Mouse (Mus musculus): ENCODE measurements around the gene Aox3. TPM values are rescaled to one million over a fixed set of nuclear protein-coding genes. Genes with fewer than 3 reads are reported as not detected.

Gene Aox3
- total and polyA plus RNA-seq, 3 experiments, result 1.2 to 2.0 (median 1.2) TPM

GRCm38 (mm10) chr1:58079689-58080088, 33.2 kb upstream of the Aox3 start:
- no peaks in the 10 kb centered on the region for H3K79me2 ChIP-seq (replicated peaks; ENCODE audit: control insufficient read depth, insufficient read depth, low read length)
- no peaks in the 10 kb centered on the region for H3K36me3 ChIP-seq (ENCODE audit: control insufficient read depth, insufficient read depth, low read length)
- H3K27me3 ChIP-seq (ENCODE audit: control insufficient read depth, insufficient read depth, low read length), result no peaks in the 10 kb centered on the region
- no peak overlapping the region for H3K4me3 ChIP-seq
- WGBS, result 91% methylated on average over 5 of the region's 5 CpGs
- no peak overlapping the region for H3K27ac ChIP-seq
- TF ChIP-seq POLR2A (IDR thresholded peaks at IDR 0.05; ENCODE audit: insufficient read depth, low read depth, low read length), result no peak
- TF ChIP-seq EP300 (IDR thresholded peaks at IDR 0.05; ENCODE audit: insufficient read depth, low read depth, low read length), result no peak
- TF ChIP-seq CTCF (IDR thresholded peaks at IDR 0.05), result peak; percentile 59
- no peaks in the 10 kb centered on the region for H3K4me1 ChIP-seq (ENCODE audit: control insufficient read depth, insufficient read depth, low read length)
- DNase-seq, result no peak
- no peak overlapping the region for H3K9ac ChIP-seq (ENCODE audit: low read depth, low read length)
- intact Hi-C loops (cut with DNase I), result no loop called here

GRCm38 (mm10) chr1:58080446-58080845, 32.5 kb upstream of the Aox3 start:
- no peak overlapping the region for H3K9ac ChIP-seq (ENCODE audit: low read depth, low read length)
- intact Hi-C loops (cut with DNase I), result no loop called here
- no peaks in the 10 kb centered on the region for H3K36me3 ChIP-seq (ENCODE audit: control insufficient read depth, insufficient read depth, low read length)
- H3K27me3 ChIP-seq (ENCODE audit: control insufficient read depth, insufficient read depth, low read length), result no peaks in the 10 kb centered on the region
- no peak overlapping the region for H3K27ac ChIP-seq
- 84% methylated on average over 4 of the region's 4 CpGs for WGBS
- DNase-seq, result no peak
- TF ChIP-seq POLR2A (IDR thresholded peaks at IDR 0.05; ENCODE audit: insufficient read depth, low read depth, low read length), result no peak
- TF ChIP-seq EP300 (IDR thresholded peaks at IDR 0.05; ENCODE audit: insufficient read depth, low read depth, low read length), result no peak
- TF ChIP-seq CTCF (IDR thresholded peaks at IDR 0.05), result no peak
- H3K4me3 ChIP-seq, result no peak overlapping the region
- H3K4me1 ChIP-seq (ENCODE audit: control insufficient read depth, insufficient read depth, low read length), result no peaks in the 10 kb centered on the region
- H3K79me2 ChIP-seq (replicated peaks; ENCODE audit: control insufficient read depth, insufficient read depth, low read length), result no peaks in the 10 kb centered on the region

- Histone ChIP-seq H3K9ac (ENCODE audit: low read depth, low read length) (no peak overlapping the region), H3K4me3 (no peak overlapping the region), H3K27me3 (ENCODE audit: control insufficient read depth, insufficient read depth, low read length) (no peaks in the 10 kb centered on the region), H3K27ac (no peak overlapping the region), H3K79me2 (replicated peaks; ENCODE audit: control insufficient read depth, insufficient read depth, low read length) (no peaks in the 10 kb centered on the region), H3K36me3 (ENCODE audit: control insufficient read depth, insufficient read depth, low read length) (no peaks in the 10 kb centered on the region), H3K4me1 (ENCODE audit: control insufficient read depth, insufficient read depth, low read length) (no peaks in the 10 kb centered on the region)
- no peak for TF ChIP-seq POLR2A (IDR thresholded peaks at IDR 0.05; ENCODE audit: insufficient read depth, low read depth, low read length)
- no peak for TF ChIP-seq CTCF (IDR thresholded peaks at IDR 0.05)
- TF ChIP-seq EP300 (IDR thresholded peaks at IDR 0.05; ENCODE audit: insufficient read depth, low read depth, low read length), result no peak
- no peak for DNase-seq
- intact Hi-C loops (cut with DNase I), result no loop called here
- WGBS, result 51% methylated on average over 5 of the region's 5 CpGs
These were observed 31.6 kb upstream of the Aox3 start for GRCm38 (mm10) chr1:58081356-58081755.

GRCm38 (mm10) chr1:58089316-58089715, 23.6 kb upstream of the Aox3 start:
- no peaks in the 10 kb centered on the region for H3K36me3 ChIP-seq (ENCODE audit: control insufficient read depth, insufficient read depth, low read length)
- no peaks in the 10 kb centered on the region for H3K27me3 ChIP-seq (ENCODE audit: control insufficient read depth, insufficient read depth, low read length)
- 68% methylated on average over 5 of the region's 5 CpGs for WGBS
- no peak overlapping the region for H3K4me3 ChIP-seq
- intact Hi-C loops (cut with DNase I), result no loop called here
- TF ChIP-seq POLR2A (IDR thresholded peaks at IDR 0.05; ENCODE audit: insufficient read depth, low read depth, low read length), result no peak
- TF ChIP-seq CTCF (IDR thresholded peaks at IDR 0.05), result no peak
- TF ChIP-seq EP300 (IDR thresholded peaks at IDR 0.05; ENCODE audit: insufficient read depth, low read depth, low read length), result no peak
- no peak for DNase-seq
- H3K4me1 ChIP-seq (ENCODE audit: control insufficient read depth, insufficient read depth, low read length), result no peaks in the 10 kb centered on the region
- H3K79me2 ChIP-seq (replicated peaks; ENCODE audit: control insufficient read depth, insufficient read depth, low read length), result no peaks in the 10 kb centered on the region
- no peak overlapping the region for H3K27ac ChIP-seq
- no peak overlapping the region for H3K9ac ChIP-seq (ENCODE audit: low read depth, low read length)

GRCm38 (mm10) chr1:58090191-58090590, 22.7 kb upstream of the Aox3 start:
- Histone ChIP-seq H3K9ac (ENCODE audit: low read depth, low read length) (no peak overlapping the region), H3K4me3 (no peak overlapping the region), H3K27me3 (ENCODE audit: control insufficient read depth, insufficient read depth, low read length) (no peaks in the 10 kb centered on the region), H3K36me3 (ENCODE audit: control insufficient read depth, insufficient read depth, low read length) (no peaks in the 10 kb centered on the region), H3K27ac (no peak overlapping the region), H3K79me2 (replicated peaks; ENCODE audit: control insufficient read depth, insufficient read depth, low read length) (no peaks in the 10 kb centered on the region), H3K4me1 (ENCODE audit: control insufficient read depth, insufficient read depth, low read length) (no peaks in the 10 kb centered on the region)
- intact Hi-C loops (cut with DNase I), result no loop called here
- WGBS, result 74% methylated on average over 4 of the region's 4 CpGs
- TF ChIP-seq EP300 (IDR thresholded peaks at IDR 0.05; ENCODE audit: insufficient read depth, low read depth, low read length) (no peak), CTCF (IDR thresholded peaks at IDR 0.05) (no peak), POLR2A (IDR thresholded peaks at IDR 0.05; ENCODE audit: insufficient read depth, low read depth, low read length) (no peak)
- no peak for DNase-seq

- Histone ChIP-seq H3K36me3 (ENCODE audit: control insufficient read depth, insufficient read depth, low read length) (no peaks in the 10 kb centered on the region), H3K9ac (ENCODE audit: low read depth, low read length) (no peak overlapping the region), H3K4me1 (ENCODE audit: control insufficient read depth, insufficient read depth, low read length) (no peaks in the 10 kb centered on the region), H3K27me3 (ENCODE audit: control insufficient read depth, insufficient read depth, low read length) (no peaks in the 10 kb centered on the region), H3K79me2 (replicated peaks; ENCODE audit: control insufficient read depth, insufficient read depth, low read length) (no peaks in the 10 kb centered on the region), H3K27ac (no peak overlapping the region), H3K4me3 (no peak overlapping the region)
- intact Hi-C loops (cut with DNase I), result no loop called here
- no peak for TF ChIP-seq CTCF (IDR thresholded peaks at IDR 0.05)
- no peak for TF ChIP-seq EP300 (IDR thresholded peaks at IDR 0.05; ENCODE audit: insufficient read depth, low read depth, low read length)
- TF ChIP-seq POLR2A (IDR thresholded peaks at IDR 0.05; ENCODE audit: insufficient read depth, low read depth, low read length), result no peak
- no peak for DNase-seq
- 48% methylated on average over 3 of the region's 3 CpGs for WGBS
These were observed 21.7 kb upstream of the Aox3 start for GRCm38 (mm10) chr1:58091213-58091612.

Measured in heart, adult 2 months (tissue).